Mouse (Mus musculus) colon, adult 2 months (tissue): Measurements from ENCODE around the gene Gpr34. TPM values are rescaled to one million over a fixed set of nuclear protein-coding genes. Genes with fewer than 3 reads are reported as not detected.

Experiments
- polyA plus RNA-seq: library from polyadenylated mRNA; depleted of rRNA; stranded (reverse); fragments of >200 nt; gene quantifications from 2 replicates; pipeline ENCODE4 v1.2.3, GENCODE M21; 2012; rRNA removed

Gpr34 gene
- 0.07 and 0.20 TPM in 2 replicates for polyA plus RNA-seq

DNA sequence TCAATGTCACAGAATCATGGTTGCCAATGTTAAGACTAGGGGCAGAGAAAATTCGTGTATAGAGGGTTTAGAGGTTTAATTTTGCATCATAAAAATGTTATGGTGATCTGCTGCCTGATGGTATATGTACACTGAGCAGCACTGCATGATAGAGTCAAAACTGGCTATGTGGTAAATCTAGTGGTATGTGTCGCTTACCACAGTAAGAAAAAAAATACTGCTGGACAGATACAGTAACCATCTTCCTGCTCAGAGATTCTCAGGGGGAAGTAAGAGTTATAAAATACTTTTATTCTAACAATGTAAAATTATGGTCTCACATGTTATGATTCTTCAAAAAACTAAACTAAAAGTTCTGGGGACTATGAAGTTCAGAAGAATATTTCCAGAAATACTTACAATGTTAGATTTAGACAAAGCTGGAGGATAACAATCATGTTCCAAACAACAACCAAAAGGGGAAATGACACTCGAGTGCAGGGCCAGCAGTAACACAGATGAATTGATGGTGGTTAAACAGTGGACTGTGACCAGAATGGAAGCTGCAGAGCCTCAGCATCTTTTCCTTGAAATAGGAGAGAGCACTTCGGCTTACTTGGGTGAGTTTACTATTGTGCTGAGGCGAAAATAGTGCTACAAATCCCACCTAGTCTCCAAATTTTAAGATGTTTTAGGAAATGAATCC, at the start of gene Gpr34:
Gpr34 (plus strand) TSS at position 491 of the 685 bp plus-strand sequence.

DNA sequence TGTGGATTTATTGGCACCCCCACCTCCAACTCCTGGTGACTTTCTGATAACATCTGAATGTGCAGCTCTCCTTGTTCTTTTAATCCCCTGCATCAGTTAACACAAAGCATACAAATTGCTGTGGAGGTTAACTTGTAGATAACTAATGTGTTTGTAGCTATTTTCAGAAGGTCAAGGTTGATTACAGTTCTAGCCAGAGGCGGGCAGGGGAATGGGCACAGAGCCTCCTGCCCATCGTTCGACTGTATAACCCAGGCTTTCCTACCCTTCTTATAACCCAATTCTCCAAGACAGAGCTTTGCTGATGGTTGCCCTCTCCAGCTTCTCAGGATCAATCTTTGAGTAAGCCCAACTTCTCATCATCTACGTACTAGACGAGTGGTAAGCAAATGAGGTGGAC, 29.2 kb downstream of the Gpr34 start, which contains the start of gene Gpr82:
Gpr82 (plus strand) TSS at position 301 of the 400 bp plus-strand sequence.

Other genes with a start within 250 kb of the Gpr34 start
- 0.40 and 0.49 TPM in 2 replicates for gene Nyx, start 166.0 kb upstream of the Gpr34 start, polyA plus RNA-seq
- not detected in 2 replicates for gene Gpr82, start 29.3 kb downstream of the Gpr34 start, polyA plus RNA-seq
- 7.9 and 8.4 TPM in 2 replicates for gene Cask, start 219.3 kb downstream of the Gpr34 start, polyA plus RNA-seq